In the genomic region with DNA sequence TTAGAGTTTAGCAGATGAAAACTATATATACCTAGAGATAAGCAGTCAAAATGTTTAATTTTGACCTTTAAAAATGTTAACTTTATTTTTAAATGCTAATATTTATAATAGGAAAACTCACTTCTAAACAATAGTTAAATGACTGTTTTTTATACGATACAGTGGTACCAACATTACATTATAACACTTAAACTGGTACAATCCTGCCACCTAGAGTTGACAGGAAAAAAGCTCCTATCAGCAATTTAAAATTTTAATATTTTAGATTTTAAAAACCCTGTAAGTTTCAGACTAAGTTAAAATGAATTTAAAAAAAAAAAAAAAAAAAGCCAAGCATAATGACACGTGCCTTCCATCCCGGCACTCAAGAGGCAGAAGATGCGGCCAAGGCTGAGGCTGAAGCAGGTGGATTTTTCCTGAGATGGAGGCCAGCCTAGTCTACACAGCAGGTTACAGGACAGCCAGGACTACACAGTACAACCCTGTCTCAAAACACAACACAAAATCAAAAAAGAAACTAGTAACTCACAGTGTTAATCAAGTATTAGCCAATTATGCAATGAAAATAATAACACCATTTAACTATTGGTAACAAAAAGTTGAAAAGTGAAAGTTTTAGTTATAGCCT, we compare ENCODE assay signal across 16 mouse cellular contexts. TPM values are rescaled to one million over a fixed set of nuclear protein-coding genes. Genes with fewer than 3 reads are reported as not detected.
A peak's percentile ranks its signal among the peaks of the same experiment; 100 is the strongest.
DNase-seq lines count a peak whose midpoint lies in the region; ATAC-seq and TF ChIP-seq lines count a peak whose summit lies in the region.
"Had no signal": no experiment of that assay in that cellular context is flagged by ENCODE, and none has a peak within 500 bp of the region (broad histone marks: within the 10 kb centered on the region; RNA-seq: fewer than 3 reads in every experiment).

No protein-coding gene starts in this region.

- peak; percentile 18 for DNase-seq in forebrain, postnatal 0 days
- no peak for DNase-seq in forebrain, embryonic 10.5 days (ENCODE audit: extremely low spot score, low spot score)
- DNase-seq in lung, postnatal 0 days (ENCODE audit: low spot score): peak; percentile 18
- DNase-seq in lung, postnatal 25 days (ENCODE audit: low spot score): no peak
- DNase-seq in NIH3T3 (ENCODE audit: low read depth): peak; percentile 23
- DNase-seq in retina, embryonic 14.5 days (ENCODE audit: low spot score): peak; percentile 19
- no peak for DNase-seq in heart, postnatal 36 days
- DNase-seq: cerebellum, adult 18-20 months; kidney, adult 9 months; liver, postnatal 0 days; spleen, adult 18-20 months; thymus, postnatal 25 days had no signal

- intact Hi-C loops in heart, postnatal 36 days (cut with DNase I): no loop called here

- no peak overlapping the region for H3K4me2 ChIP-seq in forebrain, postnatal 0 days (ENCODE audit: low read depth)
- H3K4me2 ChIP-seq in lung, postnatal 0 days (replicated peaks; ENCODE audit: low read depth, low read length): no peak overlapping the region
- H3K4me2 ChIP-seq in kidney, embryonic 15.5 days: no peak overlapping the region
- H3K4me2 ChIP-seq: hindbrain, embryonic 15.5 days; neural tube, embryonic 13.5 days had no signal

- no peak overlapping the region for H3K4me3 ChIP-seq in forebrain, postnatal 0 days (ENCODE audit: low read depth, low read length)
- H3K4me3 ChIP-seq in forebrain, embryonic 10.5 days: no peak overlapping the region
- H3K4me3 ChIP-seq in lung, postnatal 0 days (ENCODE audit: low read depth, low read length): no peak overlapping the region
- no peak overlapping the region for H3K4me3 ChIP-seq in kidney, embryonic 15.5 days (replicated peaks)
- H3K4me3 ChIP-seq: erythroblast, embryonic 14.5 days; hindbrain, embryonic 15.5 days; neural tube, embryonic 13.5 days had no signal

- peaks cover 22% of the 10 kb centered on the region; the same call in 1 of the 2 replicates for H3K36me3 ChIP-seq in forebrain, postnatal 0 days (ENCODE audit: insufficient read depth)
- H3K36me3 ChIP-seq in forebrain, embryonic 10.5 days (replicated peaks): peaks cover 87% of the 10 kb centered on the region
- H3K36me3 ChIP-seq in lung, postnatal 0 days (ENCODE audit: insufficient read depth, low read length): peaks cover 3% of the 10 kb centered on the region; the same call in 1 of the 2 replicates
- H3K36me3 ChIP-seq in kidney, embryonic 15.5 days: peaks cover 58% of the 10 kb centered on the region

- H3K4me1 ChIP-seq in forebrain, postnatal 0 days (ENCODE audit: insufficient read depth): no peaks in the 10 kb centered on the region
- H3K4me1 ChIP-seq in forebrain, embryonic 10.5 days: no peaks in the 10 kb centered on the region
- H3K4me1 ChIP-seq in lung, postnatal 0 days (ENCODE audit: insufficient read depth, low read depth, low read length): no peaks in the 10 kb centered on the region
- no peaks in the 10 kb centered on the region for H3K4me1 ChIP-seq in kidney, embryonic 15.5 days
- H3K4me1 ChIP-seq: hindbrain, embryonic 15.5 days; neural tube, embryonic 13.5 days had no signal

- H3K9ac ChIP-seq in forebrain, postnatal 0 days: no peak overlapping the region
- no peak overlapping the region for H3K9ac ChIP-seq in lung, postnatal 0 days (replicated peaks; ENCODE audit: low read depth)
- H3K9ac ChIP-seq in kidney, embryonic 15.5 days: no peak overlapping the region
- H3K9ac ChIP-seq: hindbrain, embryonic 15.5 days; liver, postnatal 0 days; neural tube, embryonic 13.5 days had no signal

- no peak overlapping the region for H3K27ac ChIP-seq in forebrain, postnatal 0 days (ENCODE audit: low read depth, low read length)
- H3K27ac ChIP-seq in forebrain, embryonic 10.5 days: no peak overlapping the region
- H3K27ac ChIP-seq in lung, postnatal 0 days (ENCODE audit: low read length): no peak overlapping the region
- H3K27ac ChIP-seq in kidney, embryonic 15.5 days: no peak overlapping the region
- H3K27ac ChIP-seq: hindbrain, embryonic 15.5 days; neural tube, embryonic 13.5 days had no signal

- H3K9me3 ChIP-seq in forebrain, postnatal 0 days (ENCODE audit: low read length): no peaks in the 10 kb centered on the region
- H3K9me3 ChIP-seq in forebrain, embryonic 10.5 days: no peaks in the 10 kb centered on the region
- H3K9me3 ChIP-seq in lung, postnatal 0 days (ENCODE audit: low read length): no peaks in the 10 kb centered on the region
- no peaks in the 10 kb centered on the region for H3K9me3 ChIP-seq in kidney, embryonic 15.5 days (replicated peaks)
- H3K9me3 ChIP-seq: hindbrain, embryonic 15.5 days; neural tube, embryonic 13.5 days had no signal

- no peaks in the 10 kb centered on the region for H3K27me3 ChIP-seq in forebrain, postnatal 0 days (ENCODE audit: insufficient read depth, low read length)
- no peaks in the 10 kb centered on the region for H3K27me3 ChIP-seq in forebrain, embryonic 10.5 days (ENCODE audit: poor library complexity, severe bottlenecking)
- H3K27me3 ChIP-seq in lung, postnatal 0 days (replicated peaks; ENCODE audit: insufficient read depth, low read length): no peaks in the 10 kb centered on the region
- H3K27me3 ChIP-seq in kidney, embryonic 15.5 days: no peaks in the 10 kb centered on the region
- H3K27me3 ChIP-seq: hindbrain, embryonic 15.5 days; neural tube, embryonic 13.5 days had no signal

- ATAC-seq in forebrain, postnatal 0 days: no peak; the same call in 1 of the 2 replicates
- no peak for ATAC-seq in lung, postnatal 0 days
- ATAC-seq in kidney, embryonic 15.5 days (replicated peaks; ENCODE audit: low FRiP score): no peak
- ATAC-seq: liver, postnatal 0 days had no signal

- TF ChIP-seq CTCF in forebrain, postnatal 0 days (IDR thresholded peaks at IDR 0.05; ENCODE audit: low read depth): peak; percentile 30; the same call in 1 of the 2 replicates
- peak; percentile 19 for TF ChIP-seq CTCF in lung, postnatal 0 days (IDR thresholded peaks at IDR 0.05)

- TF ChIP-seq EP300 in lung, postnatal 0 days (IDR thresholded peaks at IDR 0.05): no peak

- 81% methylated on average over 4 of the region's 4 CpGs for WGBS in forebrain, postnatal 0 days
- 97% methylated on average over 4 of the region's 4 CpGs for WGBS in forebrain, embryonic 10.5 days
- WGBS in lung, postnatal 0 days: 86% methylated on average over 4 of the region's 4 CpGs
- 95% methylated on average over 4 of the region's 4 CpGs for WGBS in kidney, embryonic 15.5 days

RNA-seq across cellular contexts. Expression of gene Cdc73, which starts 26.8 kb away (rescaled TPM):
- 8.3 and 10.9 TPM in 2 replicates for total RNA-seq in forebrain, postnatal 0 days (2014; rRNA removed)
- polyA plus RNA-seq in forebrain, postnatal 0 days (2015; fragmentation: Nextera tagmentation; extraction: Ambion mirVana): 8.9 and 11.2 TPM in 2 replicates
- 33.8 and 33.9 TPM in 2 replicates for polyA plus RNA-seq in forebrain, embryonic 10.5 days (2016; fragmentation: Nextera tagmentation; extraction: Ambion mirVana)
- polyA plus RNA-seq in lung, postnatal 0 days (2015; fragmentation: Nextera tagmentation; extraction: Ambion mirVana): 15.0 and 16.4 TPM in 2 replicates
- 29.4 and 34.1 TPM in 2 replicates for polyA plus RNA-seq in kidney, embryonic 15.5 days (2015; fragmentation: Nextera tagmentation; extraction: Ambion mirVana)
- 10 to 100 TPM; 52.5 to 56.5 TPM for total RNA-seq in heart, postnatal 36 days (2021)

RNA-seq across cellular contexts. Expression of gene B3galt2, which starts 35.4 kb away (rescaled TPM):
- total RNA-seq in forebrain, postnatal 0 days (2014; rRNA removed): 25.6 and 28.1 TPM in 2 replicates
- polyA plus RNA-seq in forebrain, postnatal 0 days (2015; fragmentation: Nextera tagmentation; extraction: Ambion mirVana): 7.2 and 8.1 TPM in 2 replicates
- polyA plus RNA-seq in forebrain, embryonic 10.5 days (2016; fragmentation: Nextera tagmentation; extraction: Ambion mirVana): 0.28 and 0.38 TPM in 2 replicates
- polyA plus RNA-seq in lung, postnatal 0 days (2015; fragmentation: Nextera tagmentation; extraction: Ambion mirVana): 0.13 and 0.15 TPM in 2 replicates
- 0.31 and 0.45 TPM in 2 replicates for polyA plus RNA-seq in kidney, embryonic 15.5 days (2015; fragmentation: Nextera tagmentation; extraction: Ambion mirVana)
- total RNA-seq in heart, postnatal 36 days (2021): 1 to 10 TPM; 1.8 to 2.7 TPM

RNA-seq across cellular contexts. Expression of gene Glrx2, which starts 40.3 kb away (rescaled TPM):
- total RNA-seq in forebrain, postnatal 0 days (2014; rRNA removed): 33.0 and 42.8 TPM in 2 replicates
- 135 and 140 TPM in 2 replicates for polyA plus RNA-seq in forebrain, postnatal 0 days (2015; fragmentation: Nextera tagmentation; extraction: Ambion mirVana)
- 88.1 and 89.1 TPM in 2 replicates for polyA plus RNA-seq in forebrain, embryonic 10.5 days (2016; fragmentation: Nextera tagmentation; extraction: Ambion mirVana)
- 73.1 and 75.3 TPM in 2 replicates for polyA plus RNA-seq in lung, postnatal 0 days (2015; fragmentation: Nextera tagmentation; extraction: Ambion mirVana)
- 95.5 and 99.5 TPM in 2 replicates for polyA plus RNA-seq in kidney, embryonic 15.5 days (2015; fragmentation: Nextera tagmentation; extraction: Ambion mirVana)
- total RNA-seq in heart, postnatal 36 days (2021): 10 to 100 TPM; 81.7 to 87.3 TPM

Comparison
In these comparisons a context has a peak if more than half of its experiments do, and no peak if none do; other contexts are left out.
1. DNase-seq: peak in forebrain, postnatal 0 days (single experiment), lung, postnatal 0 days (single experiment), NIH3T3 (single experiment) and retina, embryonic 14.5 days (single experiment); none in forebrain, embryonic 10.5 days (single experiment), lung, postnatal 25 days (single experiment) and heart, postnatal 36 days (0 of 2).